In the genomic region with DNA sequence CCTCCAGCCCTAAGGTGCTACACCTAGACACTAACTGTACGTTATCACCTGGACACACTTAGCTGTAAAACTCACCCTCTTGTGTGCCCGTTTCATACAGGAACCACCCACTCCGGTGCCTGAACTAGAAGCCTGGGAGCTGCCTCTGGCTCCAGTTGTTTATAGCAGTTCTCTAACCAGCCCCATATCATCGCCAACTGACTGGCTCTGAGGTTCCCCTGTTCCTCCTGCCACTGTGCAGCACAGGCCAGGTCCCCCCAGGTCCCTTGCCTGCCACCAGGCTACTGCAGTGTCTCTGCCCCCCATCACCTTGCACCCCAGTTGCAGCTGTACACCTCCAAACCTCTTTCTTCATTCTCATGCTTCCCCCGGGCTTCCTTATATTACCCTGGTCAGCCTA, we compare ENCODE assay signal across 31 mouse cellular contexts. TPM values are rescaled to one million over a fixed set of nuclear protein-coding genes. Genes with fewer than 3 reads are reported as not detected.
DNase-seq lines count a peak whose midpoint lies in the region; ATAC-seq and TF ChIP-seq lines count a peak whose summit lies in the region.
"Had no signal": no experiment of that assay in that cellular context is flagged by ENCODE, and none has a peak within 500 bp of the region (broad histone marks: within the 10 kb centered on the region; RNA-seq: fewer than 3 reads in every experiment).

No protein-coding gene starts in this region.

- intact Hi-C loops in left cerebral cortex, adult 2 months (cut with DNase I): no loop called here
- intact Hi-C loops in left cerebral cortex, postnatal 14 days (cut with DNase I): no loop called here

- no peak for TF ChIP-seq EP300 in ES-Bruce4 (IDR thresholded peaks at IDR 0.05; ENCODE audit: insufficient read depth, low read depth, low read length)

- DNase-seq in forebrain, embryonic 10.5 days (ENCODE audit: extremely low spot score, low spot score): no peak
- no peak for DNase-seq in forebrain, embryonic 14.5 days (ENCODE audit: low spot score)
- DNase-seq in heart, embryonic 10.5 days (ENCODE audit: low spot score): no peak
- no peak for DNase-seq in heart, adult 18-20 months
- no peak for DNase-seq in left cerebral cortex, adult 2 months (ENCODE audit: extremely low spot score in 1 of 2, low spot score in 2 of 2)
- no peak for DNase-seq in left cerebral cortex, postnatal 14 days (ENCODE audit: low spot score in 2 of 2)
- no peak for DNase-seq in right cerebral cortex, postnatal 36 days (ENCODE audit: low spot score in 2 of 2)
- DNase-seq: adrenal gland, postnatal 10 days; cerebellum, adult 11 months; cerebellum, postnatal 10 days; gastrocnemius, postnatal 14 days; heart, postnatal 10 days; kidney, adult 11 months; kidney, postnatal 14 days; left cerebral cortex, postnatal 4 days; liver, postnatal 0 days; lung, postnatal 36 days; retina, postnatal 1 day; right cerebral cortex, postnatal 14 days; thymus, postnatal 14 days had no signal

- TF ChIP-seq CTCF in left cerebral cortex, adult 2 months (IDR thresholded peaks at IDR 0.05): no peak
- TF ChIP-seq CTCF in ES-Bruce4 (IDR thresholded peaks at IDR 0.05; ENCODE audit: low read depth, low read length): no peak

- no peak for TF ChIP-seq POLR2A in ES-Bruce4 (IDR thresholded peaks at IDR 0.05; ENCODE audit: insufficient read depth, low read length)

- peaks cover 29% of the 10 kb centered on the region for H3K4me1 ChIP-seq in forebrain, embryonic 10.5 days
- H3K4me1 ChIP-seq in forebrain, embryonic 14.5 days (ENCODE audit: control insufficient read depth, insufficient read depth, low read length): peaks cover 8% of the 10 kb centered on the region
- H3K4me1 ChIP-seq in heart, embryonic 10.5 days: peaks cover 51% of the 10 kb centered on the region
- peaks cover 16% of the 10 kb centered on the region for H3K4me1 ChIP-seq in ES-Bruce4 (ENCODE audit: control insufficient read depth, insufficient read depth, low read length)

- no peak for ATAC-seq in forebrain, embryonic 14.5 days
- ATAC-seq: inflammation-experienced regulatory T-cells, adult 6 months; liver, embryonic 12.5 days; Patski had no signal

- H3K27ac ChIP-seq in forebrain, embryonic 10.5 days: 0 out of 2 replicates have a peak overlapping the region, but pooled peaks have one; percentile 5
- H3K27ac ChIP-seq in forebrain, embryonic 14.5 days (ENCODE audit: low read depth, low read length): no peak overlapping the region
- peak overlapping the region; percentile 57; the same call in 1 of the 2 replicates for H3K27ac ChIP-seq in heart, embryonic 10.5 days
- peak overlapping the region; percentile 75; the same call in 1 of the 2 replicates for H3K27ac ChIP-seq in left cerebral cortex, adult 2 months
- peak overlapping the region; percentile 53 for H3K27ac ChIP-seq in ES-Bruce4 (ENCODE audit: insufficient read depth, low read length)
- H3K27ac ChIP-seq: forebrain, embryonic 15.5 days; heart, embryonic 13.5 days; hindbrain, embryonic 14.5 days; liver, embryonic 12.5 days had no signal

- peaks cover 13% of the 10 kb centered on the region for H3K27me3 ChIP-seq in forebrain, embryonic 10.5 days (ENCODE audit: poor library complexity, severe bottlenecking)
- H3K27me3 ChIP-seq in forebrain, embryonic 14.5 days (replicated peaks; ENCODE audit: control insufficient read depth, insufficient read depth, low read length): no peaks in the 10 kb centered on the region
- H3K27me3 ChIP-seq in heart, embryonic 10.5 days (ENCODE audit: insufficient read depth, poor library complexity, severe bottlenecking): peaks cover 60% of the 10 kb centered on the region
- no peaks in the 10 kb centered on the region for H3K27me3 ChIP-seq in ES-Bruce4 (ENCODE audit: control insufficient read depth, insufficient read depth, low read length, poor library complexity, severe bottlenecking)
- H3K27me3 ChIP-seq: forebrain, embryonic 15.5 days; Patski had no signal

- H3K36me3 ChIP-seq in forebrain, embryonic 10.5 days (replicated peaks): no peaks in the 10 kb centered on the region
- H3K36me3 ChIP-seq in forebrain, embryonic 14.5 days (ENCODE audit: control insufficient read depth, insufficient read depth, low read length): no peaks in the 10 kb centered on the region
- H3K36me3 ChIP-seq in heart, embryonic 10.5 days: no peaks in the 10 kb centered on the region
- H3K36me3 ChIP-seq in ES-Bruce4 (ENCODE audit: control insufficient read depth, insufficient read depth, low read length, poor library complexity, severe bottlenecking): no peaks in the 10 kb centered on the region
- H3K36me3 ChIP-seq: forebrain, embryonic 15.5 days; heart, embryonic 13.5 days; liver, embryonic 12.5 days had no signal

- 93% methylated on average over 5 of the region's 5 CpGs for WGBS in forebrain, embryonic 10.5 days
- 92% methylated on average over 5 of the region's 5 CpGs for WGBS in forebrain, embryonic 14.5 days
- WGBS in heart, embryonic 10.5 days: 59% methylated on average over 5 of the region's 5 CpGs

- no peak overlapping the region for H3K4me2 ChIP-seq in forebrain, embryonic 14.5 days (ENCODE audit: low read length)
- H3K4me2 ChIP-seq: forebrain, embryonic 15.5 days; heart, embryonic 13.5 days; hindbrain, embryonic 14.5 days; liver, embryonic 12.5 days had no signal

- H3K4me3 ChIP-seq in forebrain, embryonic 10.5 days: no peak overlapping the region
- H3K4me3 ChIP-seq in forebrain, embryonic 14.5 days (ENCODE audit: low read depth, low read length): no peak overlapping the region
- H3K4me3 ChIP-seq in heart, embryonic 10.5 days: no peak overlapping the region
- no peak overlapping the region for H3K4me3 ChIP-seq in left cerebral cortex, adult 2 months
- H3K4me3 ChIP-seq in ES-Bruce4 (ENCODE audit: low read depth, low read length): no peak overlapping the region
- H3K4me3 ChIP-seq: erythroblast, embryonic 14.5 days; forebrain, embryonic 15.5 days; heart, embryonic 13.5 days; liver, embryonic 12.5 days had no signal

- no peaks in the 10 kb centered on the region for H3K9me3 ChIP-seq in forebrain, embryonic 10.5 days
- H3K9me3 ChIP-seq in forebrain, embryonic 14.5 days (replicated peaks; ENCODE audit: control insufficient read depth, low read length): no peaks in the 10 kb centered on the region
- no peaks in the 10 kb centered on the region for H3K9me3 ChIP-seq in heart, embryonic 10.5 days
- H3K9me3 ChIP-seq in ES-Bruce4 (replicated peaks; ENCODE audit: control insufficient read depth, insufficient read depth, low read length, poor library complexity, severe bottlenecking): no peaks in the 10 kb centered on the region
- H3K9me3 ChIP-seq: forebrain, embryonic 15.5 days; heart, embryonic 13.5 days; liver, embryonic 12.5 days had no signal

- H3K9ac ChIP-seq in forebrain, embryonic 14.5 days (ENCODE audit: low read length): no peak overlapping the region
- H3K9ac ChIP-seq in ES-Bruce4 (ENCODE audit: low read depth, poor library complexity, severe bottlenecking): no peak overlapping the region
- H3K9ac ChIP-seq: forebrain, embryonic 15.5 days; hindbrain, embryonic 14.5 days; liver, embryonic 12.5 days; liver, postnatal 0 days had no signal

RNA-seq across cellular contexts. Expression of a gene that starts 8.7 kb away (rescaled TPM):
- 1.2 and 1.8 TPM in 2 replicates for polyA plus RNA-seq in forebrain, embryonic 10.5 days (2016; fragmentation: Nextera tagmentation; extraction: Ambion mirVana)
- 0.96 and 1.4 TPM in 2 replicates for polyA plus RNA-seq in forebrain, embryonic 14.5 days (2014; fragmentation: Nextera tagmentation; extraction: Ambion mirVana)
- 3.5 and 5.1 TPM in 2 replicates for polyA plus RNA-seq in heart, embryonic 10.5 days (2016; fragmentation: Nextera tagmentation; extraction: Ambion mirVana)
- 10 to 100 TPM; 34.8 to 36.9 TPM for total RNA-seq in heart, adult 18-20 months (2021)
- total RNA-seq in left cerebral cortex, adult 2 months (2021): 1 to 10 TPM; 8.5 to 9.5 TPM
- 1 to 10 TPM; 6.9 to 7.6 TPM for total RNA-seq in left cerebral cortex, postnatal 14 days (2021)
- polyA plus RNA-seq in ES-Bruce4 (2011; ENCODE audit: insufficient read depth, insufficient read length, low read depth, missing spikeins): 38.5 and 39.5 TPM in 2 replicates
- total RNA-seq: granulocyte monocyte progenitor cell, adult 5-6 weeks; megakaryocyte, adult 5-6 weeks; MEL had no signal
- polyA plus RNA-seq: inflammation-experienced regulatory T-cells, adult 6 months had no signal
